Mouse (Mus musculus) ES-Bruce4 (cell line): Measurements from ENCODE around the gene Ttc38.
A peak's percentile ranks its signal among the peaks of the same experiment; 100 is the strongest.

Experiments
- CTCF ChIP-seq: IDR thresholded peaks from one replicate; pipeline ENCODE4 v1.8.1; 2011; ENCODE audit warnings: low read depth, low read length
- EP300 ChIP-seq: IDR thresholded peaks from 2 replicates; pipeline ENCODE4 v1.6.1; 2011; ENCODE audit warnings: low read depth, low read length; ENCODE audit not compliant: insufficient read depth
- POLR2A ChIP-seq: IDR thresholded peaks from one replicate; pipeline ENCODE4 v1.8.1; 2011; ENCODE audit warnings: low read length; ENCODE audit not compliant: insufficient read depth

DNA sequence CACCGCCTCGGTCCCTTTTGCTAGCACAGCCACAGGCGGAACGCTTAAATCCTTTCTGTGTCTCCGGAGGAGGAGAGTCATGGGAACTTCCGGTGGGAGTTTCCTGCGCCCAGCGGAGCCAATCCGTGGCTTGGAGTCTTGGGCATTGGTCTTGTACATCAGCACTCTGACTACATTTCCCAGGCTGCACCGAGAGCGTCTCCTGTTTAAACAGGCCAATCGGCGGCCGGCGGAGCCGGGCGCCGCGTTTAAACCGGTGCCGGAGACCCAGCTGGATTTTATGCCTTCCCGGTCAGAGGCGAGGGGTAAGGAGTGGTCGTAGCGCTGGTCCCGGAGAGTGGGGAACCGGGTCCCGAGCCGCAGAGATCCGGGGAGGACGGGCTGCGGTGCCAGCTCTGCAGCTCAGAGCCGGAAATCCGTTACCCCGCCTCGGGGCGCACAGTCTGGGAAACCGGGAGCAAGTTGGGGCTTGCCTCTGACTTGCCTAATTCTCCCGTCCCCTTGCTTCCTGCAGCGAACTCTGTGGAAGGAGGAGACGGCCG is 27.5 kb downstream of the Ttc38 start, which contains the start of gene Gtse1:
- TF ChIP-seq CTCF = no peak
- TF ChIP-seq POLR2A = peak; percentile 38
- TF ChIP-seq EP300 = peak; percentile 78; the same call in 1 of the 2 replicates
